Mouse (Mus musculus) bone marrow, adult 2 months (tissue): ENCODE data around the gene Nlgn1. TPM values are rescaled to one million over a fixed set of nuclear protein-coding genes. Genes with fewer than 3 reads are reported as not detected.
A peak's percentile ranks its signal among the peaks of the same experiment; 100 is the strongest.

Experiments used
- H3K27ac ChIP-seq: fragments of 200-500 bp; 2 replicates; pipeline ENCODE4 v1.5.1; 2012; ENCODE audit warnings: low read depth, mild to moderate bottlenecking, control low read depth, inconsistent platforms, low read length; ENCODE audit not compliant: control insufficient read depth, poor library complexity, insufficient read depth
- H3K4me1 ChIP-seq: fragments of 200-500 bp; 2 replicates; pipeline ENCODE4 v1.6.1; 2011; ENCODE audit warnings: low read length; ENCODE audit not compliant: control insufficient read depth, insufficient read depth
- H3K4me3 ChIP-seq: fragments of 200-500 bp; replicated peaks from 2 replicates; pipeline ENCODE3; 2011; ENCODE audit warnings: mild to moderate bottlenecking, low read depth, low read length, control low read depth; ENCODE audit not compliant: control insufficient read depth
- CTCF ChIP-seq: fragments of 200-500 bp; IDR thresholded peaks from 2 replicates; pipeline ENCODE4 v1.5.1; 2011; ENCODE audit warnings: low read length, control low read depth; ENCODE audit not compliant: control insufficient read depth, insufficient read depth
- POLR2A ChIP-seq: fragments of 200-500 bp; IDR thresholded peaks from 2 replicates; pipeline ENCODE4 v1.6.1; 2011; ENCODE audit warnings: low read depth, mild to moderate bottlenecking, control low read depth, low read length, borderline replicate concordance; ENCODE audit not compliant: control insufficient read depth
- WGBS: fragments of 180-500 bp; shearing (Covaris S2); methylation state at CpG from one replicate; pipeline ENCODE4 v1.1.7; 2018; 5-methylcytosine and 5-hydroxymethylcytosine counted together
- polyA plus RNA-seq: library from polyadenylated mRNA; stranded (reverse); fragments of >200 nt; gene quantifications from 2 replicates; pipeline ENCODE4 v1.2.4, GENCODE M21; 2011; ENCODE audit warnings: low replicate concordance; ENCODE audit not compliant: missing spikeins, insufficient read depth, insufficient read length

Nlgn1 gene
- polyA plus RNA-seq, 1 experiment = 1.5 TPM

DNA sequence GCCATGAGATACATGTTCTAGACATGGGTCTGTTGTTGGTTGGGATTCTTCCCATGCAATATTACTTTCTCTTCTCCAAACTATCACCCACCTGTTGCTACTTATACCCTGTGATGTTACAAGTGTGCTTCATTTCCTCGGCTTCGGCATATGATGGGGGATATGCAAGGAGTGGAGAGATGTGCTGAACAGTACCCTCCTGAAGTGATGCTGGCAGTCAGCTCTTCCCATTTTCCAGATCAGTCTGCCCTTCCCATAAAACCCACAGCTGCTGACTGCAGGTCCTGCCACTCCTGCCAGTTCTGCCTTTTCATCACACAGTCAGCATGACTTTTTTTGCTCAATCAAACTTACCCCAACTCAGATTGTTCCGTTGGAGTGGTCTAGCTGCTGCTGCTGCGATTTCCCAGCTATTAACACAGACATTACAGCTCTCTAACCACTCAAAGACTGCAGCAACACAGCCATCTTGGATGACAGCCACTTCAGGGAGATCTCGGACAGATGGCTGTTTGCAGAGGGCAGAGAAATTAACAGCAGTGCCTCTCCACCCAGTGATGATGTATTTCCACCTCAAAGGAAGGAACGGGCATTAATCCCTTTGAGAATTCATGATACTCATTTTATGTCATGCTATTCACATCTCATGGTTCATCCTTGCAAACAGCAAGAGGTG, 643.3 kb downstream of the Nlgn1 start:
- H3K27ac ChIP-seq = no peak overlapping the region
- H3K4me3 ChIP-seq = no peak overlapping the region
- TF ChIP-seq POLR2A = no peak
- 62% methylated on average over 6 of the region's 6 CpGs for WGBS
- no peaks in the 10 kb centered on the region for H3K4me1 ChIP-seq

- 77% methylated on average over 2 of the region's 2 CpGs for WGBS
Measured at GRCm38 (mm10) chr3:25683696-25684095, 648.6 kb downstream of the Nlgn1 start.

DNA sequence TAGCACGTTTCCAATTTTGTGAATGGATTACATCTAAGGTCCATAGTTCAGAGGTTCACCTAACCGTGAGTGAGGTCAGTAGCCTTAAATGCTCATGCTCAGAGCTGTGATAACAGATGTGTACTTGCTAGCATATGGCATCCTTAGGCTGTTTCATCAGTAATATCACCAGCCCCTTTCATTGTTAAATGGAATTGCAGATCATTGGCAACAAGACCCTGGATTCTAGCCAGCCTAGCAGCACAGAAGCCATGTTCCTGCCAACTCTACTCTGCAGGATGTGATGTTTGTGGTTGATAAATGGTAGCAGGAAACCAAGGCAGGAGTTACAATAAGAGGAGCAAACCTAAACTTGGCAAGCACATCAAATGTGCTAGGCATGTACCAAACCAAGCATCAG, 652.9 kb downstream of the Nlgn1 start:
- Histone ChIP-seq H3K27ac (no peak overlapping the region), H3K4me1 (no peaks in the 10 kb centered on the region), H3K4me3 (no peak overlapping the region)
- TF ChIP-seq POLR2A = no peak
- no peak for TF ChIP-seq CTCF
- WGBS = 52% methylated on average over 2 of the region's 2 CpGs

More at GRCm38 (mm10) chr3:25683696-25684095, 648.6 kb downstream of the Nlgn1 start:
- Histone ChIP-seq H3K4me1 (no peaks in the 10 kb centered on the region), H3K27ac (no peak overlapping the region), H3K4me3 (no peak overlapping the region)
- TF ChIP-seq POLR2A (no peak), CTCF (no peak)

DNA sequence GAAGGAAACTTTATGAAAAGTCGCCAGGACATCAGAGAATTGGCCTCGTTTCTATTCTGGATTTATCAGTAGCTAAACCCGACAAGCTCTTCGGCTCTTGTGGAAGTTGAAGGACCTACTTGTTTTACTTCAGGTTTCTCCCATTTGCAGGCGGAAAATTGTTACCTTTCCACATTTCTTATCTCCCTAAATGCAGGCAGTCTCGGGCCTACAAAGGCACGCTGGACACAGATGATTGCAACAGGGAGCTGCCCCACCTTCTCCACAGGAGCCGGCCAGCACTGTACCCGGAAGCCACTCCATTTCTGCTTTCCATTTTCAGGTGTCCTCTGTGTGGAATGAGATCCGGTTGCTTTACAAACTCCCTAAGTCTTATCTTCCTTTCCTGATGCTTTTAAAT, 656.4 kb downstream of the Nlgn1 start:
- Histone ChIP-seq H3K27ac (no peak overlapping the region), H3K4me3 (no peak overlapping the region), H3K4me1 (no peaks in the 10 kb centered on the region)
- TF ChIP-seq POLR2A (no peak), CTCF (no peak)
- 67% methylated on average over 10 of the region's 10 CpGs for WGBS

DNA sequence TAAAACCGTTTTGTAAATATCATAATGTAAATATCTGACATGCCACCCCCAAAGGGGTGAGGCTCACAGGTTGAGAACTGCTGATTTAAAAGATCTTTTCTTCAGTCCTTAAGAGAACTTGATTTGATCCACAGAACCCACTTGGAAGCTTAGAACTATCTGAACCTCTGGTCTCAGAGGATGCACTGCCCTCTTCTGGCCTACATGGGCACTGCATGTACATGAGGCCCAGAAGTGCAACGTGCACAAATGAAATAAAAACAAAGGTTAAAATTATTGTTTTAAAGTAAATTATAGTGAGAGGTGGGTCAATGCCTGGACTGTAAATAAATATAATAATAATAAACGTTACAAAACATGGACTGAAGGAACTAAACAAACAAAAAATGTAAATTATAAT, 657.2 kb downstream of the Nlgn1 start:
- 44% methylated on average over 3 of the region's 3 CpGs for WGBS
- Histone ChIP-seq H3K27ac (no peak overlapping the region), H3K4me3 (no peak overlapping the region), H3K4me1 (no peaks in the 10 kb centered on the region)
- TF ChIP-seq POLR2A (no peak), CTCF (peak; percentile 45)

DNA sequence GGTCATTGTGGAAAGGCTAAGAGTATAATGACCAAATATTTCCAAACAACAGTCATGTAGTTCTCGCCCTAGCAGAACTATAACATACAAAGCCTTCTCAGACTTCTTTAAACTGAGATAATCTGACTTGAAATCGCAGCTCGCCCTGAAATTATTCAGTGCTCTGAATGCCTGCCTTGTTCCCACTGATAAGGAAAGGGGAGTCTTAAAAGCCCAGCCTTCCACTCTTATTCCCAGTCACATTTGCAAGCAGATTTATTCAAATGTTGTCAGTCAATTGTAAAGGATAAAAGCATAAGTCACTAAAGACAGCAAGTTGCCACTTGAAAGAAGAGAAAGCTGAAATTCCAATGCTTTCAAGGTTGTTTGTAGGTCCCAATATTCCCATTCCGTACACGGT, 658.9 kb downstream of the Nlgn1 start:
- 75% methylated on average over 5 of the region's 5 CpGs for WGBS
- Histone ChIP-seq H3K4me1 (no peaks in the 10 kb centered on the region), H3K27ac (no peak overlapping the region), H3K4me3 (no peak overlapping the region)
- TF ChIP-seq CTCF (no peak), POLR2A (no peak)

DNA sequence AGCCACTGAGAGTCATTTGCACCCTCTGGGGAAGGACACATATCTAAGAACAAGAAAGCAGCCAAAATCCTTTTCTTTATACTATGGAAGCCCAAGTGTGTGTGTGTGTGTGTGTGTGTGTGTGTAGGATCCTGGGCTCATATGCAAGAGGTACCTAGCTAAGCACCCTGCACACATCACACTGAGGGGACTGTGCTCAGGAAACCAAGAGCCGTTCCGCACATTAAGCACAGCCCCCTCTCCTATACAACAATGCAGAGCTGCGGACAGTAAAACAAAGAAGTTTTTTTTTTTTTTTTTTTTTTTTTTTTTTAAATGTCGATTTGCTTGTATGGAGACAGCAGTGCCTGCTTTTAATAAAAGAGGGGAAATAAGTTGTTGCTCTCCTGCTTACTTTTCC, 659.5 kb downstream of the Nlgn1 start:
- H3K4me3 ChIP-seq = no peak overlapping the region
- H3K4me1 ChIP-seq = no peaks in the 10 kb centered on the region
- no peak overlapping the region for H3K27ac ChIP-seq
- no peak for TF ChIP-seq CTCF
- TF ChIP-seq POLR2A = no peak
- 63% methylated on average over 4 of the region's 4 CpGs for WGBS

DNA sequence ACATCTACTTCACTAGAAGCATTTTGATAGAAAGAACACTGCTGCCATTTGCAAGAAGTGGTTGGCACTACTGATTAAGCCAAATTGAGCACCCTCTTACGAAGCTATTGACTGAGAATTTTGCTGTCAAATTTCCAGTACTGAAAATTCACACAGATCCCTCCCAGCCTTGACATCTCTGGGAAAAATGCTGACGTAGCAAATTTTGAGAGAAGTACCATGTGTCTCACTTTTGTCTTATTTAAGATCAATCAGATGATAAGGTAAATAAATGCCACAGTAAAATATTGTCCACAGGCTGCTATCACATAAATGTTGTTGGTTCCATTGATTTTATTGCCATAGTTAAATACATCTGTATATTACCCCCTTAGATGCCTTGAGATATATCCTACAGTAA, 668.8 kb downstream of the Nlgn1 start:
- 59% methylated on average over 2 of the region's 2 CpGs for WGBS
- TF ChIP-seq CTCF = no peak
- no peak for TF ChIP-seq POLR2A
- H3K27ac ChIP-seq = no peak overlapping the region
- no peaks in the 10 kb centered on the region for H3K4me1 ChIP-seq
- H3K4me3 ChIP-seq = no peak overlapping the region

GRCm38 (mm10) chr3:25660285-25660684, 672.0 kb downstream of the Nlgn1 start:
- TF ChIP-seq CTCF (no peak), POLR2A (no peak)
- WGBS = 90% methylated on average over 3 of the region's 3 CpGs
- Histone ChIP-seq H3K27ac (no peak overlapping the region), H3K4me1 (no peaks in the 10 kb centered on the region), H3K4me3 (no peak overlapping the region)
